Mouse (Mus musculus) intestine, postnatal 0 days (tissue): Measurements from ENCODE around the gene Bpifb5. TPM values are rescaled to one million over a fixed set of nuclear protein-coding genes. Genes with fewer than 3 reads are reported as not detected.
"Not testable (repeated sequence)": the region's sequence is repeated elsewhere in the genome, so short reads cannot be mapped to it uniquely, and the experiment has no call there.

ENCODE experiments used
- ATAC-seq: fragments of 200-750 bp; cut with Nextera tagmentation; 2 replicates; pipeline ENCODE4 v1.8.0; 2017; ENCODE audit warnings: mild to moderate bottlenecking, moderate TSS enrichment, moderate library complexity
- H3K27ac ChIP-seq: fragments of 300-500 bp; sonication (generic); 2 replicates; pipeline ENCODE4 v1.5.1; 2014; ENCODE audit warnings: mild to moderate bottlenecking, low read depth, low read length, moderate library complexity
- H3K27me3 ChIP-seq: fragments of 300-500 bp; sonication (generic); replicated peaks from 2 replicates; pipeline ENCODE4 v1.6.1; 2014; ENCODE audit warnings: low read length, mixed read lengths; ENCODE audit not compliant: control insufficient read depth, insufficient read depth
- H3K36me3 ChIP-seq: fragments of 300-500 bp; sonication (generic); 2 replicates; pipeline ENCODE4 v1.6.1; 2014; ENCODE audit warnings: mild to moderate bottlenecking, moderate library complexity; ENCODE audit not compliant: control insufficient read depth, insufficient read depth
- H3K4me1 ChIP-seq: fragments of 300-500 bp; sonication (generic); replicated peaks from 2 replicates; pipeline ENCODE4 v1.6.1; 2014; ENCODE audit warnings: antibody characterized with exemption, low read length, mixed read lengths; ENCODE audit not compliant: control insufficient read depth, insufficient read depth
- H3K4me2 ChIP-seq: fragments of 300-500 bp; sonication (generic); replicated peaks from 2 replicates; pipeline ENCODE4 v1.6.1; 2014; ENCODE audit warnings: low read depth, mild to moderate bottlenecking, moderate library complexity
- H3K4me3 ChIP-seq: fragments of 300-500 bp; sonication (generic); 2 replicates; pipeline ENCODE4 v1.5.1; 2014; ENCODE audit warnings: low read depth, low read length
- H3K9ac ChIP-seq: fragments of 300-500 bp; sonication (generic); 2 replicates; pipeline ENCODE4 v1.6.1; 2014; ENCODE audit warnings: mild to moderate bottlenecking, low read depth, low read length
- H3K9me3 ChIP-seq: fragments of 300-500 bp; sonication (generic); 2 replicates; pipeline ENCODE4 v1.6.1; 2016; ENCODE audit warnings: mixed run types; ENCODE audit not compliant: control insufficient read depth
- CTCF ChIP-seq: sonication (generic); IDR thresholded peaks from 2 replicates; pipeline ENCODE4 v1.5.1; 2016; ENCODE audit warnings: low read depth, mild to moderate bottlenecking, control low read depth, antibody characterized with exemption, moderate library complexity
- WGBS: fragments of 180-500 bp; shearing (Covaris S2); extraction: QIAGEN DNeasy Blood & Tissue Kit; methylation state at CpG from one replicate; pipeline ENCODE4 v1.1.7; 2014; 5-methylcytosine and 5-hydroxymethylcytosine counted together
- polyA plus RNA-seq: library from polyadenylated mRNA; unstranded; fragments of >200 nt; fragmentation: Nextera tagmentation; extraction: Ambion mirVana; gene quantifications from 2 replicates; pipeline ENCODE4 v1.2.1, GENCODE M21; 2015

Bpifb5 gene
- polyA plus RNA-seq, 1 experiment from 2014 or later, result 0.07 TPM

DNA sequence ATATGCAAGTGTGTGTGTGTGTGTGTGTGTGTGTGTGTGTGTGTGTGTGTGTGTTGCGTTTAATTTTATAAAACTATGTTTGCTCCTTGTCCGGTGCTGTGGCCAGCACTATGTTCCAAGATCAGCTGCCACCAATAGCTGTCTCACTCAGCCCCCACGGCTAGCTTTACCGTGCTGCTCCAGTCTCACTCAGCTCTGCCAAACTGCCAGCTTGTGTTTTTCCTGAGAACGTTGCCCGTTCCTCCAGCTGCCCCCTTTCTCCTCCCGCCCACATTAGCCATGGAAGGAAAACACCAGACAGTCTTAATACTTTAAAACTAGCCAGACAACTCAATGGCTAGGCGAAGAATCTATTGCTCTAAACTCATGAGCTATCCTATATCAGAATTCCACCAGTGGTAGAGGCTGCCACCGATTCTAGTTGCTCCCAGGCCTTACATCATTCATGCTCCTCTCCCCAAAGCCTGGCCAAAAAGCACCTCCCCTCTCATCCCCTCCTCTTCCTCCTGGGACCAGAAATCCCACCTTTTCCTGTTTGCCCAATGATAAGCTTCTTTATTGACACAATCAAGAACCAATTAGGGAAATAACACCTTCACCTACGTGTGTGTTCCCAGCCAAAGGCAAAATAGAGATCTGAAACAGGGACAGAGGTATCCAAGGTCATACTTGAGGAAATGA, 20.0 kb downstream of the Bpifb5 start:
- Histone ChIP-seq H3K4me2 (no peak overlapping the region), H3K27me3 (no peaks in the 10 kb centered on the region), H3K4me1 (no peaks in the 10 kb centered on the region), H3K4me3 (no peak overlapping the region), H3K36me3 (no peaks in the 10 kb centered on the region), H3K27ac (no peak overlapping the region), H3K9me3 (no peaks in the 10 kb centered on the region), H3K9ac (no peak overlapping the region)
- 84% methylated on average over 10 of the region's 10 CpGs for WGBS
- TF ChIP-seq CTCF, result no peak
- no peak for ATAC-seq

DNA sequence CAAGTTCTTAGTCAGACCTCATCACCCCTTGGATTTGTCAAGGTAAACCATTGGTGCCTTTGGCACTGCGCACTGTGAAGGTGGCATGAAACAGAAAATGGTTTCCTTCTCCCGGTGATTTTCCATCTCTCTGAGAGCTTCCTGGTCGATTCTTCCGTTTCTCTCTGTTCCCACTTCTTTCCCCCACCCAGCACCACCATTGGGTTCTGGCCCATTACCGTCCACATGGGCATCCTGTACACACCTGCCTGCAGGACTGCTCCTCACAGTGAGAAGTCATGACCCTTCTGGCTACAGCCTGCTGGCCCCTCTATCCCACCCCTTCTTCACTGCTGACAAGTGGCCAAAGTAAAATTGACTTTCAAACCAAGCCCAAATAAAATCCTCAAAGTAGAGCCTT, 21.8 kb downstream of the Bpifb5 start:
- Histone ChIP-seq H3K4me3 (no peak overlapping the region), H3K4me1 (no peaks in the 10 kb centered on the region), H3K9me3 (no peaks in the 10 kb centered on the region), H3K27me3 (no peaks in the 10 kb centered on the region), H3K36me3 (no peaks in the 10 kb centered on the region), H3K27ac (no peak overlapping the region), H3K4me2 (no peak overlapping the region), H3K9ac (no peak overlapping the region)
- no peak for TF ChIP-seq CTCF
- WGBS, result 87% methylated on average over 5 of the region's 5 CpGs
- ATAC-seq, result no peak

DNA sequence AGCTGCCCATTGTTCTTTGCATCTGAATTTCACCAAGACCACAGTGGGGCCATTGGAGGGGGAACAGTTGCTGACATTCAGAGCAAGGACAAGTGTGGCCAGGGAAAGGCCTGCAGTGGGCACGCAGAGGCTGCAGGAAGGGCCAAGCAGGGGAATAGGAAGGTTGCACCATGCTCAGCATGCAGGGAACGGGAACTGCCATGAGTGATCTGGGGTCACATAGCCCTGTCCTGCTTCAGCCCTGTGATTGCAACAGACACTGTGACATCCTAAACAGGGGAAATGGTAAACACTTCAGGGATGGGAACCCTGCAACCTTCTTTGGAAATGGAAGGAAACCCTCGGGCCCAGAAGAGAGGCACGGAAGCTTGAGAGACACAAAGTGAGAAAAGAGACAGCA, 31.7 kb downstream of the Bpifb5 start:
- ATAC-seq, result not testable (repeated sequence)

DNA sequence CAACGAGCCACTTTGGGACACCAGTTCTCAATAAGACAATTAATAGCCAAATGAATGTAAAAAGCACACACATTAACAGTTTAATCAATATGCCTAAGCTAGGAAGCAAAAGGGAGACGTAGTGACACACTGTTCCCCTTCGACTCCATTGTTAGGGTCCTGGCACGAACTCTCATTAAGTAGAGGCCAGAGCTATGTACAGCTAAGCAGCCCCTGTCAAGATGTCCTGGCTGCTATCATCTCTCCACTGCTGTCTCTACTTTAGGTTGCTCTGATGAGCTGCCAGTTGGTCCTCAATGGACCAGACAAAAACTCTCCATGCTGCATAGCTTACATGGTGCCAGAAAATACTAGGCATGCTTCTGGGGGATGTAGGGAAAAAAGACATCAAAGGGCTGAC, 32.2 kb downstream of the Bpifb5 start:
- 72% methylated on average over 4 of the region's 4 CpGs for WGBS

More for the DNA sequence above, 31.7 kb downstream of the Bpifb5 start:
- not testable (repeated sequence) for H3K36me3 ChIP-seq, H3K4me2 ChIP-seq, H3K27me3 ChIP-seq, H3K9ac ChIP-seq, H3K4me1 ChIP-seq, H3K4me3 ChIP-seq, H3K27ac ChIP-seq, H3K9me3 ChIP-seq
- 94% methylated on average over 2 of the region's 4 CpGs for WGBS

DNA sequence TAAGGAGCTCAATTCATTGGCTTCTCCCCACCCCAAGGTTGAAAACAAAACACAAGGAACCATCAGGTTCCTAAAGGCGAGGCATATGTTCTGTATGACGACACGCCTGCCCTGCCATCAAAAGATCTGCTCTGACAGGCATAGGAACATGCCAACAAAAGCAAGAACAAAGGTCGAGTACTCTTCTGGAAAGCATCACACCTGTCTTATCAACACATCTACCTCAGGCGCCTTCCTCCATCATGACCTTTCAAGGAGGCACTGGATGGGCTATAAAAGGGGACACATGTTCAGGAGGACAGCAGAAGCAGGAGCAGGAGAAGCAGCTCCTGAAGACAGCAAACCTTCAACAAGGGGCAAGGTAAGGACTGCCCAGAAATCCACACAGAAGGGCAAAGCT, 34.0 kb downstream of the Bpifb5 start, which contains the start of gene Bpifb9a:
Gene Bpifb9a, plus strand, starts transcription at position 301 of the 400 bp plus-strand sequence.
- H3K36me3 ChIP-seq, H3K9ac ChIP-seq, H3K4me1 ChIP-seq, H3K27me3 ChIP-seq, H3K9me3 ChIP-seq, H3K4me2 ChIP-seq, H3K4me3 ChIP-seq, H3K27ac ChIP-seq, ATAC-seq: not testable (repeated sequence)
- WGBS, result 69% methylated on average over 5 of the region's 5 CpGs

More for the DNA sequence above, 32.2 kb downstream of the Bpifb5 start:
- H3K4me3 ChIP-seq, result no peak overlapping the region
- no peak for ATAC-seq
- H3K36me3 ChIP-seq, result no peaks in the 10 kb centered on the region
- H3K4me1 ChIP-seq, result no peaks in the 10 kb centered on the region
- no peaks in the 10 kb centered on the region for H3K9me3 ChIP-seq
- H3K9ac ChIP-seq, result no peak overlapping the region
- no peak for TF ChIP-seq CTCF
- H3K27ac ChIP-seq, result no peak overlapping the region
- H3K27me3 ChIP-seq, result no peaks in the 10 kb centered on the region
- no peak overlapping the region for H3K4me2 ChIP-seq

DNA sequence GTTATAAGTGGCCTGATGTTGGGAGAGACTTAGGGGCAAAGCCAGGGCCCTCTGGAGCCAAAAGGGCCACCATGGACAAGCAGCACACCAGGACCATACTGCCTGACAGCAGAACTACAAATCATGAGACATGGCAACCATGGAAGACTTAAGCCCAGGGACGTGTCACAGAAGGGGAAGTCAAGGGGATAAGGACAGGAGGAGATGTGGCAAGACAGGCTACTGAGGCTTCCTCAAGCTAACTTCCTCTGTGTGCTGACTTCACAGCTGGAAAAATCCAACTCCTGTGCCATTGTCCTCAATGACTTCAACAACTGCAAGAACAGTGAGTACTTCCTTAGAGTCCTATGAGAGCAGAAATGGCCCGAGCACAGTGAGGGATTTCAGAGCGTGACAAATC, 40.9 kb downstream of the Bpifb5 start:
- not testable (repeated sequence) for H3K27me3 ChIP-seq, H3K4me3 ChIP-seq, H3K27ac ChIP-seq, H3K9ac ChIP-seq, ATAC-seq, H3K4me1 ChIP-seq, H3K9me3 ChIP-seq, H3K4me2 ChIP-seq, H3K36me3 ChIP-seq
- 89% methylated on average over 3 of the region's 3 CpGs for WGBS

Other genes with a start within 250 kb of the Bpifb5 start
- gene Bpifa6, start 248.8 kb upstream of the Bpifb5 start, polyA plus RNA-seq, result not detected in 2 replicates
- not detected in 2 replicates for gene Bpifa2, start 215.5 kb upstream of the Bpifb5 start, polyA plus RNA-seq
- gene Bpifa3, start 93.4 kb upstream of the Bpifb5 start, polyA plus RNA-seq, result not detected in 2 replicates
- not detected in 2 replicates for gene Bpifa1, start 80.9 kb upstream of the Bpifb5 start, polyA plus RNA-seq
- not detected in 2 replicates for gene Bpifa5, start 61.1 kb upstream of the Bpifb5 start, polyA plus RNA-seq
- gene Bpifb1, start 32.9 kb upstream of the Bpifb5 start, polyA plus RNA-seq, result 3.7 and 29.4 TPM in 2 replicates
- gene Bpifb9a, start 34.1 kb downstream of the Bpifb5 start, polyA plus RNA-seq, result not detected in 2 replicates
- not detected in 2 replicates for gene Bpifb9b, start 83.5 kb downstream of the Bpifb5 start, polyA plus RNA-seq
- 4.3 and 13.9 TPM in 2 replicates for gene Cdk5rap1, start 149.3 kb downstream of the Bpifb5 start, polyA plus RNA-seq
- 4.9 and 7.7 TPM in 2 replicates for gene Snta1, start 184.4 kb downstream of the Bpifb5 start, polyA plus RNA-seq
- gene Cbfa2t2, start 212.7 kb downstream of the Bpifb5 start, polyA plus RNA-seq, result 7.8 and 9.1 TPM in 2 replicates